Mouse (Mus musculus) left cerebral cortex, adult 11 months (tissue): ENCODE measurements at regions not wholly inside any gene's neighbourhood (a gene's known extent, or its start where the extent isn't known, plus 50 kb on each side); places are given as distances from the start of the nearest gene placed in this dataset.
"Not testable (repeated sequence)": the region's sequence is repeated elsewhere in the genome, so short reads cannot be mapped to it uniquely, and the experiment has no call there.

Experiments used
- DNase-seq: peaks from one replicate; pipeline ENCODE4 v3.0.0; 2022; ENCODE audit warnings: low spot score

- no peak for DNase-seq
These were observed 72.8 kb upstream of the Ugt8a start for GRCm38 (mm10) chr3:126011269-126011668.

GRCm38 (mm10) chr3:126016166-126016565 lies 77.7 kb upstream of the Ugt8a start:
- no peak for DNase-seq

GRCm38 (mm10) chr3:126044327-126044726 lies 105.9 kb upstream of the Ugt8a start:
- DNase-seq, result no peak

- no peak for DNase-seq
These were observed 106.4 kb upstream of the Ugt8a start for GRCm38 (mm10) chr3:126044861-126045260.

GRCm38 (mm10) chr3:126045992-126046786 lies 107.8 kb upstream of the Ugt8a start:
- no peak for DNase-seq

GRCm38 (mm10) chr3:126058585-126058984 lies 120.2 kb upstream of the Ugt8a start:
- DNase-seq, result no peak

GRCm38 (mm10) chr3:126105086-126105485 lies 166.7 kb upstream of the Ugt8a start:
- no peak for DNase-seq

- DNase-seq, result no peak
These were observed 171.0 kb upstream of the Ugt8a start for GRCm38 (mm10) chr3:126109371-126109770.

- DNase-seq, result no peak
These were observed 179.4 kb upstream of the Ugt8a start for GRCm38 (mm10) chr3:126117849-126118248.

GRCm38 (mm10) chr3:126122323-126123259 lies 184.2 kb upstream of the Ugt8a start:
- DNase-seq, result no peak

GRCm38 (mm10) chr3:126166542-126166941 lies 196.9 kb upstream of the Arsj start:
- DNase-seq, result no peak

GRCm38 (mm10) chr3:126209024-126209423 lies 154.5 kb upstream of the Arsj start:
- no peak for DNase-seq

GRCm38 (mm10) chr3:126210226-126210625 lies 153.3 kb upstream of the Arsj start:
- DNase-seq, result no peak

- DNase-seq, result no peak
These were observed 135.9 kb upstream of the Arsj start for GRCm38 (mm10) chr3:126227575-126227974.

GRCm38 (mm10) chr3:126245834-126246233 lies 117.7 kb upstream of the Arsj start:
- peak; percentile 7 for DNase-seq

GRCm38 (mm10) chr3:126261270-126261669 lies 102.2 kb upstream of the Arsj start:
- no peak for DNase-seq

GRCm38 (mm10) chr3:126272027-126272426 lies 91.5 kb upstream of the Arsj start:
- DNase-seq, result not testable (repeated sequence)

- DNase-seq, result no peak
These were observed 89.9 kb upstream of the Arsj start for GRCm38 (mm10) chr3:126273566-126273965.

- no peak for DNase-seq
These were observed 87.3 kb upstream of the Arsj start for GRCm38 (mm10) chr3:126276008-126276700.

GRCm38 (mm10) chr3:126284294-126285090 lies 79.0 kb upstream of the Arsj start:
- DNase-seq, result no peak

- DNase-seq, result no peak
These were observed 71.2 kb upstream of the Arsj start for GRCm38 (mm10) chr3:126292259-126292658.
